Mouse (Mus musculus) NIH3T3 (cell line): ENCODE results near the gene Zfp286.
"Not testable (repeated sequence)": the region's sequence is repeated elsewhere in the genome, so short reads cannot be mapped to it uniquely, and the experiment has no call there.

Source experiments
- DNase-seq: peaks from one replicate; pipeline ENCODE4 v3.0.0-alpha.2; 2012; ENCODE audit warnings: low read depth

The Zfp286 gene

DNA sequence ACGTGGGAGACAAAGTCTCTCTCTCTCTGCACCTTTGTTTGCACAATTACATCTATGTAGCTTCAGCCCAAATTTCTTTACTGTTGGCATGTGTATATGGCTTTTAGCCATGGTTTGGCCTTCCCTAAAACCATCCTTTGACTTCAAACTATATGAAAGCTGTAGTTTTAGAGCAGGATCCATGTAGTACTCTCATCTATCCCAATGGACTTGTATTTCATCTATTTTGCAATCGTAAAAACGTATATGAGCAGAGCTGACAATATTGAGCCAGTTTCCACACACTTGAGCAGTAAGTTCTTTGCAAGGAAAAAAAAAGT lies 315 bp upstream of the Zfp286 start:
- no peak for DNase-seq

DNA sequence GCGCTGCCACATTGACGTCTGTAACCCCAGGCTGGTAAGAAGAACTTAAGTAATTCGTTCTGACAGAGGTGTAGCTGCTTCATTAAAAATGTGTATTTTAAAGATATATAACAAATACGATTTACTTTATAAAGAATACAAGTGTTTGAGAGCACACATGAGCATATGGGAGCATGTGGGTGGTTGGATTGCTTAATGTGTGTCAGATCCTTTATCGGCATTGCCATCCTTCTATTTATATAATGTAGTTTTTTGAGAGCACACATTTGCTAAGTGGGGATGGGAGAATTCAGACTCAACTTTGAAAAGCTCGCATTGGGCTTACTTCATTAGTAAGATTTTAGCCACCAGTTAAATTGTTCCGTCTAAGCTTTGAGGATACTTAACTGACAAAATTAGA lies 12.8 kb downstream of the Zfp286 start:
- no peak for DNase-seq

DNA sequence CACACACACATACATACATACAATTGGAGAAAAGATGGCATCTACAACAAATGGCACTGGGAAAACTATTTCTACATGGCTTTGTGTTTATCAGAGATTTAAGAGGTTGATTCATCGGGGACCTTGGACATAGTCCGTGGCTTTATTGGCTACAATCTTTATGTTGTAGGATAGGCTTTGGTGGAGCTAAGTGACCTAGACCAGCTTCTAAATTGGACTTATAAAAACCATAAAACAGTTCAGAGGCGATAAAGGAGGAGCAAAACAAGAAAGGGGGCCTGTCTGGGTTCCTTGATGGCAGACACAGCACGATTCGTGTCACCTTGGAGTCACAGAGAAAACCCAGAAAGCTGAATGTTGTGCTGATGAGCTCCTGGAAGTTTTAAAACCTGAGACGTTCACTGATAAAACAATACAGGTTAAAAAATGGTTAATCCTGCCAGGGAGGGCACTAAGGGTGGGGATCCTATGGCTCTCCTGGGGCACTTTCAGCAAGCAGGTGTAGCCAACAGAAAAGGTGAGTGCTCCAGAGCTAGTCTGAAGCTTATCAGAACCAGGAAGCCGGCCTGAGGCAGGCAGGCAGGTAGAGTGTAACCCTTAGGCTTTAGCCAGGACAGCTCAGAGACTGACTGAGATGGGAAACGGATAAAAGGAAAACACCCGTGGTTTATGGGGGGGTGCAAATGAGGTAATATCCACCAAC lies 28.4 kb downstream of the Zfp286 start:
- no peak for DNase-seq

DNA sequence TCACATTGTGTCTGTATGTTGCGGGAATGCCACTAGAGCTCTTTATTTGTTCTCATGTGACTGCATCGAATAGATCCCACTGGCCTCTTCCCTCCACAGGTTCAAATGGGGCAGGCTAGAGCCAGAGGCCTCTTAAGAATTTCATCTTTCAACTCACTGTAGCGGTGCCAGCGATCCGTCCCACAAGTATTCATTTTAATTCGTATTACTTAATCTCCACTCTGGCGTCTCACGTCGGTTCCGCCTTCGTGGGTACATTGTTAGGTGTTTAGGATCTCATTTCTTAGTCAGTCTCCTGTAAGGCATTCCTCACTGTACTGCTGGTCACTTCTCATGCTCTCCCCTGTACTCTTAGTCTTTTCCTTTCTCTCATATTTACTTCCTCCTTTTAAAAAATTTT lies 30.8 kb downstream of the Zfp286 start:
- DNase-seq, result peak; percentile 55

DNA sequence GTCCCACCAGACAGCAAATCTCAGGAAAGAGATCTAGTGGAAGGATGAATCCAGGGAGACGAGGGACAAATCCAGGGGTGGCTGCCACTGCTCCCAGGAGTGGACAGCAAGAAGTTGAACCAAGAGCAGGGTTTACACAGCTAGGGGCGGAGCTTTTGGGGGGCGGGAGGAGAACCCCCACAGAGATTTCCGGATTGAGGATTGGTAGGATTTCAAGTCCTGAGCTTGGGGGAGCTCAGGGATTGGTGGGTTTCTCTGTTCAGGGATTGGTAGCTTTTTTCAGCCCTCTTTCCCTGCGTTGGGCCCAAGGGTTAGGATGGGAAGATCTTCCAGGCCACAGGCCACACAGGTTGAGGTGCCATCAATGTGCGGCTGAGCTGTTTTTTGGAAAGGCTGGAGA lies 31.4 kb downstream of the Zfp286 start:
- DNase-seq, result no peak

DNA sequence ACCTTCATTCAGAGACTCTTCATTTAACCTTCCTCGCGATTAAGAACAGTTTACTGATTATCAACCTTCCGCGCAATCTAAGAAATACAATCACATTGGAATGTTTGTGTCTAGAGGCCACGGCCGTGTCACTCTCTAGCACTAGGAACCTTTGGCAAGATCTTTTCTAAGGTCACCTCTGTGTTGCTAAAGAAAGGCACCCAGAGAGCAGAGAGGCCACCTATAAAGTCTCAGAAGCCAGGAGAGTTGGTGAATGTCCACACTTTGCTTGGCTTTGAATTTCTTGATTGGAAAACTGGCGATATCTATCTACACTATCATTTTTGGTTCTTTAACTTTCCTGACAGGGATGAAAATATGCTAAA lies 32.1 kb downstream of the Zfp286 start:
- no peak for DNase-seq

DNA sequence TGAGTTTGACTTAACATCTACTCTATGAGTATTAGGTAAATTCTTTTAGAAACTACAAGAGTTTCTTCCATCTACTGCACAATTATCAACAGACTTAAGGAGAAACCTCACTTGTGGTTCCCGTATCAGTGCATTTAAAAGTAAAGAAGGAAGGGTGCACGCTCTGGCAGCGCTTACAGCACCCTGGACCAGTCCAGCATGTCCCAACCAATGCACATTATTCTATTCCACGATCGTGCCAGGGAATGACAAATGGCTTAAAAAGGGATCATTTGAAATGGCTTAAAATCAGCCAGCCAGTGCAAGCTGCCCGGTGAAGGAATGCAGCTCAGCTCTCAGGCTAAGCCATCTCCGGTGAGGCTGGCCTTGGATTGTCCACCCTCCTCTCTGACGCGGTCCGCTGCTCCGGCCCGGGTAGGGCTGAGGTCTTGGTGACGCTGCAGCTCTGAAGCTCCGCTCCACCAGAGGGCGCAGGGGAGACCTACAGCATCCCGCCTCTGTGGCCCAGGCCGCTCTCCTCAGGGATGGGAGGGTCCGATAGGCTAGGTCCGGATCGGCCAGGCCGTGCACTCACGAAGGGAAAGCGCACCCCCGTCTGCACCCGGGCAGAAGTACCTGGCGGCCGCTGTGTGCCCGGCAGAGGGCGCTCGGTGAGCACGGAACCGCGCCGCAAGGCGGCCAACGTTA lies 32.7 kb downstream of the Zfp286 start:
- peak; percentile 96 for DNase-seq

DNA sequence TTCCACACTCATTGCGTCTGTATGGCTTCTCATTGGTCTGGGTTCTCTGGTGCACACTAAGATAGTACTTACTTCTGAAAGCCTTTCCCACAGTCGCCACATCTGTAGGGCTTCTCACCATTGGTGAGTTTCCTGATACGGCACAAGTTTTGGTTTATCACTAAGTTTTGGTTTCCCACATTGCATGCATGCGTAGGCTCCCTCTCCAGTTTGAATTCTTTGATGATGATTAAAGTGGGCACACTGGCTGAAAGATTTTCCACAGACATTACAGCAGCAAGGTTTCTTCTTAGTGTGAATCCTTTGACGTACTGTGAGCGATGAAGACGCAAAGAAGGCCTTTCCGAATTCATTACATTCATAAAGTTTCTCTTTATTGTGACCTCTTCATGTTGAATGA lies 36.5 kb downstream of the Zfp286 start, which contains the start of gene Gm10428:
TSS of gene Gm10428 (plus strand) at position 321 of the 400 bp plus-strand sequence.
- no peak for DNase-seq

DNA sequence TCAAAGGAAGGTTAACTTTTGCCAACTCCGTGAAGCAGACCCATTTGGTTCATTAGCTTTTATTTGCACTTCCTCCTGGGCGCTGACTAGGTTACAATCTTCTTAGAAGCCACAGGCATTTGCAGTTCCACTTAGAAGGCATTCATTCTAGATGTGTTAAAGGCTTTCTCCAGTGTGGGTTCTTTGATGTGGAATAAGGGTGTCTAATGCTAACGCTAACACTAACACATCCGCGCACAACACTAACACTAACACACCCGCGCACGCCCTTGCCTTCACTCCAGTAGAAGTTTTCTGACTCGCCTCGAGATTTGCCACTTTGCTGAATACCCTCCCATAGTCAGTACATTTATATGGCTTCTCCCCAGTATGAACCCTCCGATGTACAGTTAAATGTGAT lies 37.1 kb downstream of the Zfp286 start:
- no peak for DNase-seq

DNA sequence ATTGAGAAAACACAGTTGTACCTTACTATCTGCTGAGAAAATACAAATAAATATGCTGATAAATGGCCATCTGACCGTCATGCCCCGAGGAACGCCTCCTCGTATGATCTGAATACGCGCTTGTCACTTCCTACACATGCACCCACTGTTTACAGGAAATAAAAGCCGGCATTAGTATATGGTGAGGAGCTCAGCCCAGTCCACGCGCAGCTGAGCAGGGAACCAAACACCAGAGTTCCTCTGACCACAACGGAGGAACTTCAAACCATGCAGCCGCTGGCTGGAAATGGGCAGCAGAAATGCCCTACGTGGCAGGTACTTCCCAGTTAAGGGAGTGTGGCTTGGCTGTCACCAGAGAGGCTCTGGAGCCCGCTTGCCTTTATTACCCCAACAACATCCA lies 39.8 kb downstream of the Zfp286 start:
- not testable (repeated sequence) for DNase-seq

DNA sequence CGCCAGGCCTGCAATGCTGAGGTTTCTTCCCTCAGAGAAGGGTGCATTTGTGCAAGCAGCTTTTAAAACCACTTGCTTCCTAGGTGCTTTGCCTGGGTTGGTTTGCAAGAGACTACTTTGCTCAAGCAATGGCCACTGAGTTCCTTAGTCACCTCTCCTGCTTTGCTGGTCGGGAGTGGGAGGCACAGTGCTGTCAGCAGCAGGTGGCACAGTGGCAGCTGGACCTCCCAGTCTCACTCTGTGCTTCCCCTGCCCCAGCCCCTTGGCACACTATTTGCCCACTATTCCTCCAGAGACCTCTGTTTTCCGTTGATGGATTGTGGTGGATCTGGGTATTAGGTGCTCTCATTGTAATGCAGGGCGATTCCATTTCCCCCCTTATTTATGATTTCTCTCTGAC lies 41.2 kb downstream of the Zfp286 start:
- DNase-seq, result no peak

DNA sequence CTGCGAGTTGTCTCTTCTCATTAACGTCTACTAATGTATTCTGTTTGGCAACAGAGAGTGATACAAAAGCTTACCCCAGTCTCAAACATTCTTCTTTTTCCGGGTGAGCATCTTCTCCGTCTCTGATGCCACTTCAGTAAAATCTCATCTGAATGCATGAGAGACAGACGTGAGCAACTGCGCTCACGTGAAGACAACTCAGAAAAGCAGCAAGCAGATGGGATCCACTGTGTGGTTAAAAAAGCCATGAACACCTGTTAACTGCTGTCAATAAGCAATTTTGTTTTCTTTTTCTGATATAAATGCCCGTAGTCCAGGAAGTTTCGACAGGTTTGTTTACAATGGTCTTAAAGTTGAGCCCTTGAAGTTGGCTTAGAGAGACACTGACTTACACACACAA lies 42.0 kb downstream of the Zfp286 start:
- DNase-seq, result no peak

DNA sequence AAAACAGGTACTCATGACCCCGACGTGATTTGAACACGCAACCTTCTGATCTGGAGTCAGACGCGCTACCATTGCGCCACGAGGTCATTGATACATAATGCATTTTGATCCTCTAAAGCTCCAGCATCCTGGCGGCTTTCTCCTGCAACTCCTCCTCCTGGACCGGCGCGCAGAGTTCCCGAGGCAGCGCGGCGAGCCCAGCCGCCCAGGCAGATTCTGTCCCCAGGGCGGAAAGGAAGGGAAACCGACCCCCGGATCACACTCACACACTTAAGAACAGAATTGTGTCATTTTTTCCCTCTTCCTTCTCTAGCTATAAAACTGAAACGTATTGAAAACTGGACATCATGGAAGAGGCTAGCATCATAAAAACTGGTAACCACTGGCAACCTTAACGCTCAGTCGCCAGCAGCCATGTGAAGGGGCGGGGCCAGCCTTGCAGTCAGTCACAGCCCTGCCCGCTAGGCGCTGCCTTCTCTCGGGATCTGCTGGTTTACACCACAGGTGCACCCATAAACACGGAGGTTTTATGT lies 43.2 kb downstream of the Zfp286 start:
- DNase-seq, result no peak

DNA sequence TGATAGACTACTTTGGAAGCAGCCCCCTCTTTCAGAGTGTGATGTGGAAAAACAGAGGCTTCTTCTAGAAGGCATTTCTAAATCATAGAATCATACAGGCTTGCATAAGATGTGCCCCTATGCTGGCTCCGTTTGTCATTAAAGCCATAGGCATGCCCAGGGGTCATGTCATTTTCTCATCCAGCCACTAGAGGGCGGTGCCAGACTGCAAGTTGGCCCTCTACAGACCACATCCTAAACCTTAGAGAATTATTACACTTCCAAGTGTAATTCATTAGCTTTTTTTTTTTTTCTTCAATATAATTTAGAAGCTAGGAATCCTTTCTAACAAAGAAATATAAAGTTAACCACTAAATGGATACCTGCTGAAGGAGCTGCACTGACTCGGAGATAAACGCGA lies 45.2 kb downstream of the Zfp286 start:
- DNase-seq, result peak; percentile 81

DNA sequence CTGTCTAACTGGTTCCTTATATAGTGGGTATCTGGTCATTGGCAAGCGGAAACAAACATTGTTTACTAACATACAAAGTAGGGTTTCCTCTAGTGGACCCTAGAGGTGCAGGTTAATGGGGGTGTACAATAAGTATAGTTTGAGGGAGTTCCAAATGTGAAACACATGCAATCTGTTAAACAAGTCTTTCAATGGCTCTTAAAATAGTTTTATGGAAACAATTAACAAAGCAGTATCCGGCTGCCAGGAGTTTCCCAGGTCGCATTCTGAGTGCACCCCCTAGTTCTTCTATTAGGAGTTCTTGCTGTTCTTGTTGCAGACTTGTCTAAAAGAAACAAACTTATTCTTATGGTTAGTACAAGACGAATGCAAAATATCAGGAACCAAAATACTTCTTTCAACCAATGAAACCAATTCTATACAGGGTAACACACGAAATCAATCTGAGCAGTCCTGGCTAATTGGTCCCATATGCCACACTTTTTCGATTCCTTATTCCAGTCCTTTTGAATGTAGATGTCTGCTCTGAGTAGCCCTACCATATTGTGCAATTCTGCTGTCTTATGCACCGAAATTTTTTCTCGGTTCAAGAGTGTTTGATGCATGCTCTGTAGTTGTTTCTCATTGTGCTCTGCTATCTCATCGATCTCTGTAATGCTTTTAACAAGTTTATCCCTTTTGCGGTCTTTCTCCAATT lies 46.9 kb downstream of the Zfp286 start:
- DNase-seq, result peak; percentile 51

DNA sequence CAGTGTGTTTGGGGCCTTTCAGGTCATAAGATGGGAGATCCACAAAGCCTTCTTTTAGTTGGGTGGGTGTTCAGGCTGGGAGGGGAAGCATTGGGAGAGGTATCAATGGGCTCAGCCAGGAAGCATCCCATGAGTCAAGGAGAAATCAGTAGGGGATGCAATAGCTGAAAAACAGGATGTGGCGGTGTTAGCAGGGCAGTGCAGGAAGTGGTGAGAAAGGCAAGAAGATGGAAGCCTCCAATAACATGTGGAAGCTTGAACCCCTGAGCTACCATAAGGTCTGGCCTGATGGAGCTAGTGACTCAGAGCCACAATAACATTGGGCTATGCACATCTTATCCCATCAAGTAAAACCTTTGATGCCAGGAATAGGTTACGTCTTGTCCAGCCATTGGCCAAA lies 48.1 kb downstream of the Zfp286 start:
- DNase-seq, result no peak

DNA sequence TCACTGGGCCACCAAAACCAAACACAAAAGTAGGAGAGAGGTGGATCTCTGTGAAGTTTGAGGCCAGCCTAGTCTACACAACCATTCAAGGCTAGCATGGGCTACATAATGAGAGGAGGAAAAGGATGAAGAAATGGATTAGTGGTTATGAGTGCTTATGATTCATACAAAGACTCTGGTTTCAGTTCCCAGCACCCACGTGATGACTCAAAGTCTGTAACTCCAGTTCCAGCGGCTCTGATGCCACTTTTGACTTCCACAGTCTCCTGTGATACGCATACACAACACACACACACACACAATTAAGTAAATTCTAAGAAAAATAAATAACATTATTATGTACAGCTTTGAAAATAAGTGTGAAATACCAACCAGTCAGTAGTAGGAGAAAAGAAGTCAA lies 56.6 kb downstream of the Zfp286 start:
- no peak for DNase-seq

DNA sequence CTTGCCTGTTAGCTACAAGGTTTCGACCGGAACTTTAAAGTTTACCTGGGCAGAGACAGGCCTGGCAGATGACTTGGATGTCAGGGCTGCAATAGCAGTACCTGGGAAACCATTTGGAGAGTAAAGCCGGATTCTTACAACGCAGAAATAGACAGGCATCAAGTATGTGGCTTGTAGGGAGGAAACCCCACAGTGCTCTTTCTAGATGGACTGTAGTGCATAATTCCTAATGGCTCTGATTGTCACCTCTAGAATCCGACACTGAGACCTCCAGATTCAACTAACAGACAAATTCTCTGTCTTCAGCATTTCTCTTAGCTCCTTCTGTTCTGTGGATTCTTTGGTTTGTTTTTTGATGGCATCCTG lies 57.3 kb downstream of the Zfp286 start:
- no peak for DNase-seq

DNA sequence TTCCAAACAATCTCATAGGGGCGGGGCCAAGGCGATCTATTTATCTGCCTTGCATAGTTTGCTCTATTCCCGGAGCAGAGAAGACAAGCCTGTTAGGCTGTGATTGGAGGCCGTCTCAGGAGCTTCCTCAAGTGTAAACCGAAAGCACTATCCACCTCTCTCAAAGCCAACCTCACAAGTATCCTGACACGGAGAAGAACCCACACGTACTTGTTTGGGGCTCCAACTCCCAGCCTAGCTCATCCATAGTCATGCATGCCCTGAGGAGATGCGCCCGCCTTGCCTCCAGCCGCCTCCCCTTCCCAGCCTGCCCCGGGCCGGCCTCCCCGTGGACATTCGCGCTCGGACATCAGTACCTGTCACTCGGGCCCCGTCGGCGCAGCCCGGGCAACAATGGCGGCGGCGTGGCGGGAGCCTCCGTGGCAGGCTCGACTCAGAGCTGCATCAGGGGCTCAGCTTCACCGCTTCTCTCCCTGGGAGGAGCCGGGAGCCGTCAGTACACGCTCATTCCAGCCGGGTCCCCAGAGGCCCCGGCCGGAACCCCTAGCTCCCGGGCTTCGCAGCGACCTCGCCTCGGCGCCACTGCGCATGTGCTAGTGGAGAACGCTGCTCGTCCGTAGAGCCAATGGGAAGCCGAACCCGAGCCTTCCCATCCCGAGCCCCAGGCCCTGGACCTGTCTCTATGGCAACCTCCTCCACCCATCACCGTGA lies 57.8 kb downstream of the Zfp286 start, which contains the start of gene Zfp287:
TSS of gene Zfp287 (minus strand) at position 595 of the 711 bp plus-strand sequence.
- DNase-seq, result peak; percentile 91

DNA sequence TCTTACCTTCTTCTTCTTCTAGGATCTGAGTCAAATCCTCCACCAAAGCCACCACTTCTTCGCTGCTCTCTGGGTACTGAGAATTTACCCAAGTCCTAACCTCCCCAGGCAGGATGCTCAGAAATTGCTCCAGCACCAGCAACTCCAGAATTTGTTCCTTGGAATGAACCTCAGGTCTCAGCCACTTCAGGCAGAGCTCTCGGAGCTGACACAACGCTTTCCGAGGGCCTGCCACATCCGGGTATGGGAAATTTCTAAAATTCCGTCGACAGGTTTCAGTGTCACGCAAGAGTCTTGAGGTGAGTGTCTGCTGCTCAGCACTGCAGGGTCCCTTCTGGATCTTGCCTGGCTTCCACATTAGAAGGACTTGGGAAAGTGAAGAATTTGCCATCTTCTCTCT lies 61.0 kb downstream of the Zfp286 start:
- DNase-seq, result no peak

DNA sequence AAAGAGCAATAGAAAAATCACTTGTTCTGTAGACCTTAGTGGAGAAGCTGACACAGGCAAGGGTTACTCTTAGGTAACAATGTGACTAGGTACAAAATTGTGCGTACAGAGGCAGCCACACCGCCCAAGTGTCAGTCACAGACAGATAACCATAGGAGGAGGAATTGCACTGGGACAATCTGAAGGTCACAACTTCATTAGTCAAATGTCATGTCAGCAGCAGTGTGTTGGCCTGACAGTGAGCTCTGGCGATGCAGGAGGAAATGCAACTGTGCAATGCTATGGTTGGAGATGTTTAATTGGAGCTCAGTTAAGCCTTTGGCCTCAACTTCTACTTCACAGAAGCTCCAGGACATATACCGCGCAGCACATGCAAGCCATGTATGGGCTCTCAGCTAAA lies 78.6 kb downstream of the Zfp286 start:
- DNase-seq, result no peak

DNA sequence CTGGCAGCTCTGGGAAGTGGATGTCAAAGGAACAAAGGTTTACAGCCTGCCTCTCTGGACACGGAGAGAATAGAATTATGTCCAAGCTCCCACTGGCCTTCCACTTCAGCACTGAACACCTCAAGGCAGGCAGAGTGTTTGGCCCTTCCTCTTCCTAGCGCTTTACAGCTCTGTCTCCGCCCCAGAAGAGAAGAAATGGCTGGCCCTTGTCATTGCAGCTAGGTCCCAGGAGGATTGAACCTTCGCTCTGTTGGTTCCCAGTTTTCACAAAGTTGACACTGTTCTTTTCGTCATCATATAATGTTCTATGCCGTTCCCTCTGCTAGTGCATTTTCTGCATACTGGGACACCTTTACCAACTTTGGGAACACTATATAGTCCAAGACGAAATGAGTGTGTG lies 81.0 kb downstream of the Zfp286 start:
- DNase-seq, result no peak

DNA sequence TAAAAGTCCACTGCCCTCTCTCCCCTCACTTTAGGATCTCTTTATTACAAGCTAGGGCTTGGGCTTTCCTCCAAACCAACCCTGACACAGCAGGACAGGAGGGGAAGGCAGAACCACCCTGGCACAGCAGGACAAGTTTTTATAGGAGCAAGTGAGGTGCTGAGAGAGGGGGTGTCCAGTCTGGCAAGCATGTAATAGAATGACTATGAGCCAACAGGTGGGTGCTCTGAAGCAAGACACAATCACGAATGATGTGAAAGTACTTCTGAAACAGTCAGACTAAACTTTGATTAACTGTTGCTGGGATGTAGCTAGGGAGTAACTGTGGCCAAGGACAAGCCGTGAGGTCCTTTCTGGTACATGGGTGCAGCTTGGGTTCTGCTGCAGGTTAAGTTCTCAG lies 83.1 kb downstream of the Zfp286 start:
- DNase-seq, result no peak
